Mouse (Mus musculus) heart, adult 2 months (tissue): Measurements from ENCODE around the gene Vstm4. TPM values are rescaled to one million over a fixed set of nuclear protein-coding genes. Genes with fewer than 3 reads are reported as not detected.
A peak's percentile ranks its signal among the peaks of the same experiment; 100 is the strongest.

Source experiments
- DNase-seq, 2 experiments: peaks; one replicate each; pipeline ENCODE4 v3.0.0; 2021
- H3K27ac ChIP-seq: fragments of 200-600 bp; 2 replicates; pipeline ENCODE4 v1.8.1; 2022
- H3K27me3 ChIP-seq: fragments of 200-500 bp; 2 replicates; pipeline ENCODE4 v1.6.1; 2012; ENCODE audit warnings: mild to moderate bottlenecking, low read length, inconsistent platforms, mixed read lengths; ENCODE audit not compliant: control insufficient read depth, insufficient read depth
- H3K36me3 ChIP-seq: fragments of 200-500 bp; 2 replicates; pipeline ENCODE4 v1.6.1; 2012; ENCODE audit warnings: low read length, inconsistent platforms; ENCODE audit not compliant: control insufficient read depth, insufficient read depth
- H3K4me1 ChIP-seq: fragments of 200-500 bp; 2 replicates; pipeline ENCODE4 v1.6.1; 2011; ENCODE audit warnings: low read length; ENCODE audit not compliant: control insufficient read depth, insufficient read depth
- H3K4me3 ChIP-seq: fragments of 200-600 bp; 2 replicates; pipeline ENCODE4 v1.8.1; 2022
- H3K79me2 ChIP-seq: fragments of 200-500 bp; replicated peaks from 2 replicates; pipeline ENCODE4 v1.6.1; 2012; ENCODE audit warnings: mild to moderate bottlenecking, inconsistent platforms, low read length, moderate library complexity, mixed read lengths; ENCODE audit not compliant: control insufficient read depth, insufficient read depth
- H3K9ac ChIP-seq: fragments of 200-500 bp; 2 replicates; pipeline ENCODE4 v1.6.1; 2012; ENCODE audit warnings: low read depth, mild to moderate bottlenecking, control low read depth, inconsistent platforms, low read length, mixed read lengths
- CTCF ChIP-seq: fragments of 200-600 bp; IDR thresholded peaks from 2 replicates; pipeline ENCODE4 v1.8.1; 2022; ENCODE audit warnings: antibody characterized with exemption, mild to moderate bottlenecking, moderate library complexity
- EP300 ChIP-seq: fragments of 200-500 bp; IDR thresholded peaks from 2 replicates; pipeline ENCODE4 v1.6.1; 2011; ENCODE audit warnings: low read depth, low read length, control low read depth; ENCODE audit not compliant: insufficient read depth
- POLR2A ChIP-seq: fragments of 200-500 bp; IDR thresholded peaks from 2 replicates; pipeline ENCODE4 v1.6.1; 2011; ENCODE audit warnings: mild to moderate bottlenecking, low read depth, low read length, control low read depth; ENCODE audit not compliant: insufficient read depth
- WGBS: fragments of 180-500 bp; shearing (Covaris S2); methylation state at CpG from one replicate; pipeline ENCODE4 v1.1.7; 2018; 5-methylcytosine and 5-hydroxymethylcytosine counted together
- intact Hi-C: fragments of 180-260 bp; cut with DNase I; formaldehyde crosslinking; loops from one replicate; pipeline ENCODE4 v1.15.1; 2025
- polyA plus RNA-seq: library from polyadenylated mRNA; depleted of rRNA; stranded (reverse); fragments of >200 nt; gene quantifications from 2 replicates; pipeline ENCODE4 v1.2.3, GENCODE M21; 2012
- total RNA-seq, 2 experiments: library from RNA; stranded (reverse); gene quantifications; 2 replicates each; pipeline ENCODE4 v1.2.3; 2021

Gene Vstm4
- total and polyA plus RNA-seq, 3 experiments, result 6.6 to 11.7 (median 9.2) TPM

DNA sequence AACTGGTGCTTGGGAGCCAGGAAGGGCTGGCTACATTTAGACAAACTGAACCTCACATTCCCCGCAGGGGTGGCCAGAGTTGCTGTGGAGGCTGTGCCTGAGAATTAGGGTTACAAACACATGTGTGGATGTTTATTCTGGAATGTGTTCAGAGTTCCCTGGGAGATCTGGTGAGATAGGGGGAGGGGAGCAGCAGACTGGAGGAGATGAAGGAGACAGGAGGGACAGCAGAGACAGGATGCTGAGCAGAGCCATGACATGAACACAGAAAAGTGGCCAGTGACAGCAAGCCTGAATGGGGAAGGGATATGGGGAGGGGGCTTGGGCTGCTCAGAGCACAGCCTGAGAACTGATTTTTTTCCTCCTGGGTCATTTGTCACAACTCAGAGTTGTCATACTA lies 37.3 kb upstream of the Vstm4 start:
- H3K4me1 ChIP-seq, result no peaks in the 10 kb centered on the region
- no peak for DNase-seq
- H3K36me3 ChIP-seq, result no peaks in the 10 kb centered on the region
- 70% methylated on average over 1 of the region's 1 CpGs for WGBS
- H3K9ac ChIP-seq, result no peak overlapping the region
- no peaks in the 10 kb centered on the region for H3K79me2 ChIP-seq
- intact Hi-C loops, result no loop called here
- no peak overlapping the region for H3K27ac ChIP-seq
- TF ChIP-seq EP300 (no peak), POLR2A (no peak), CTCF (no peak)
- no peaks in the 10 kb centered on the region for H3K27me3 ChIP-seq
- H3K4me3 ChIP-seq, result no peak overlapping the region

DNA sequence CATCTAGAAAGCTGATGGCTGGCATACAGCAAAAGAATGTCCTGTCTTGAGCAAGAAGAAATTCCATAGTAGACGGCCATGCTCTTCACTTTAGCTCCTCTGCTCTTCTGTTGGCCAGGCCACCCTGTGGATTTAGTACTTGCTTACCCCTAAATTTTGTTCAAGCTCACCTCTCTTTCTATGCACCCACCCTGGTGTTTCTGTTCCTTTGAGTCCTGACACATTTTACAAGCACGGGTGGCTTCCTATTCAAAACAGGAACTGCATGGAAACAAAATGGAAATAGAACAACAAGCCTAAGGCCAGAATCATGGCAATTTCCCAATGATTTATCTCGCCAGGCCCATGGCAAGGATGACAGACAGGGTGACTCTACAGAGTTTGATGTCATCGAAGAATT lies 33.7 kb upstream of the Vstm4 start:
- H3K9ac ChIP-seq, result no peak overlapping the region
- no peaks in the 10 kb centered on the region for H3K36me3 ChIP-seq
- no peaks in the 10 kb centered on the region for H3K27me3 ChIP-seq
- H3K4me3 ChIP-seq, result no peak overlapping the region
- peaks cover 7% of the 10 kb centered on the region; the same call in 1 of the 2 replicates for H3K4me1 ChIP-seq
- TF ChIP-seq POLR2A (no peak), EP300 (no peak), CTCF (no peak)
- WGBS, result 70% methylated on average over 4 of the region's 4 CpGs
- DNase-seq, result no peak
- H3K79me2 ChIP-seq, result no peaks in the 10 kb centered on the region
- intact Hi-C loops, result no loop called here
- no peak overlapping the region for H3K27ac ChIP-seq

DNA sequence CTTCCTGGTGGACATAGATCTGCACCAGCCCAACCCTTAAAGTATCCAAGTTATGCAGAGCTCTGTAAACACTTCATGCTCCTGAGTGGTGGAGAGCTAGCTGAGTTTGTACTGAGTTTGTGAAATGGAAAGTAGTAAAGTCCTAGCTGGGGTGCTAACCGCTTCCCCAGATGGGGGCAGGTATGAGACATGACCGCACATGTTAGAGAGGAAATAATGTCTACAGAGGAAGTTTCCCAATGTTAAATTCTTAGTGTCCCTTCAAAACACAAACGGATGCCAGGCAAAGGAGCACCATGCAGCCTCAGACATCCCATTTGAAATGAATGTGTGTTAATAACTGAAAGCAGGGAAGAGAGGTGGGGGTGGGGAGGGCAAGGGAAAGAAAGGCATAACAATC lies 32.7 kb upstream of the Vstm4 start:
- no peak overlapping the region for H3K9ac ChIP-seq
- intact Hi-C loops, result no loop called here
- no peak overlapping the region for H3K4me3 ChIP-seq
- TF ChIP-seq EP300, result no peak
- TF ChIP-seq CTCF, result no peak
- TF ChIP-seq POLR2A, result no peak
- no peaks in the 10 kb centered on the region for H3K79me2 ChIP-seq
- H3K4me1 ChIP-seq, result peaks cover 13% of the 10 kb centered on the region; the same call in 1 of the 2 replicates
- no peaks in the 10 kb centered on the region for H3K27me3 ChIP-seq
- no peaks in the 10 kb centered on the region for H3K36me3 ChIP-seq
- WGBS, result 70% methylated on average over 3 of the region's 3 CpGs
- no peak for DNase-seq
- no peak overlapping the region for H3K27ac ChIP-seq

DNA sequence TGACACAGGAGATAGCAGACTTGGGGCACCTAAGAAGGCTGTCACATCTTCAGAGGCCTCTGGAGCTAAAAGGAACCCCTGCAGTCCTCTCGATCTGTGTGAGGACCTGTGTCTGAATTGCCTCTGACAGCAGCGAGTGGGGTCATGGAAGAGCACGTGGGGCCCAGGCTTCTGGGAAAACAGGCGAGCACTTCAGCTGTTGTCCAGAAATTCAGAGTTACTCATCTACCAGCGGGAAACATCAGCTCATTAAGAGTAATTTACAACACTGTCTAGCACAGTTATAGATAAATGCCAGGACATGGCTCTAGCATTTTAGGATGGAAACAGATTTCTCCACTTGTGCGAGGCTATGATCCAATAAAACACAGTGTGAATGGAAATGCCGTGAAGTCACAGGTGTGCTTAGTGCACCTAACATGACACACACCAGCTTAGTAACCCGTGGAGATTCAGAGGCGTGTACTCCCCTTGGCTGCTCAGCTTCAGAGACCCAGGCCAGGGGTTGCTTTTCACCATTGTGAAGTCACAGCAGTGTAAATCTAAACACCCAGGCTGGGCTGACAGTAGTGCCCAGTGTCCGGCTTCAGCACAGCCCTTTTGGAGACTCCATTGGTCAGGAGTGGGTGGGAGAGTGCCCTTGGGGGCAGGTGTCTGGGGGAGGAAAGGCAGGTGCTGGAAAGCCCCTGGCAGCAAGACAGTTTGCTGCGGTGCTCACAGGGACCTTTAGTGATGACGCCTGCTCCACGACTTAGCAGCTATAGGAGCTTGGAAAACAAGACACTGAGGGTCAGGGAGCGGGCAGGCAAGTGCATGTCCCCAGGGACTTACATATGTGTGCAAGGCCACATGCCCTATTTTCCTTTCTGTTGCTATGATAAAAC lies 32.0 kb upstream of the Vstm4 start:
- DNase-seq, result no peak
- no peak overlapping the region for H3K9ac ChIP-seq
- no peaks in the 10 kb centered on the region for H3K79me2 ChIP-seq
- no peak overlapping the region for H3K27ac ChIP-seq
- TF ChIP-seq EP300, result no peak
- no peak for TF ChIP-seq POLR2A
- TF ChIP-seq CTCF, result no peak
- H3K4me1 ChIP-seq, result peaks cover 13% of the 10 kb centered on the region; the same call in 1 of the 2 replicates
- intact Hi-C loops, result no loop called here
- H3K27me3 ChIP-seq, result no peaks in the 10 kb centered on the region
- H3K36me3 ChIP-seq, result no peaks in the 10 kb centered on the region
- 79% methylated on average over 14 of the region's 14 CpGs for WGBS
- H3K4me3 ChIP-seq, result no peak overlapping the region

- WGBS, result 26% methylated on average over 11 of the region's 11 CpGs
- Histone ChIP-seq H3K27ac (no peak overlapping the region), H3K4me1 (peaks cover 13% of the 10 kb centered on the region; the same call in 1 of the 2 replicates), H3K36me3 (no peaks in the 10 kb centered on the region), H3K27me3 (no peaks in the 10 kb centered on the region), H3K9ac (no peak overlapping the region), H3K4me3 (no peak overlapping the region), H3K79me2 (no peaks in the 10 kb centered on the region)
- intact Hi-C loops, result no loop called here
- DNase-seq, result peak; percentile 51 to 52
- TF ChIP-seq EP300, result no peak
- no peak for TF ChIP-seq POLR2A
- no peak for TF ChIP-seq CTCF
These were observed 31.0 kb upstream of the Vstm4 start for GRCm38 (mm10) chr14:32825426-32826032.

DNA sequence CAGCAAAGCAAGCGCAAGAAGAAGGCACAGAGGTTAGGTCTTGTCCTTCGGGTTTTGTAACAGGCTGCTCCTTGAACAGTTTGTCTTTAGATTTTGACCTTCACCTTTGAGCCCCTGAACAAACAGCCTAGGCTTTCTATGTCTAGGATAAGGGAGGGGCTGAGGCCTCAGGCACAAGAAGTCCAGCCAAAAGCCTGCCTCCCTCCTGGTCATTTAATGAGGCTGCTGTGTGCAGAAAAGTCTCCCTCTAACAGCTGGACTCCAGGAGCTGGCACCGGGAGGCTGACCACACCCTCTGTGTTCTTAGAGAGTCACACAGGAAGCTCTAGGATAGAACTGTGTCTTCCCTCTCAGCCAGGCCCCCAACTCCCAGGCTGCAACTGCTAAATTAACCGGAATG lies 29.4 kb upstream of the Vstm4 start:
- H3K4me1 ChIP-seq, result peaks cover 13% of the 10 kb centered on the region; the same call in 1 of the 2 replicates
- H3K36me3 ChIP-seq, result no peaks in the 10 kb centered on the region
- no peaks in the 10 kb centered on the region for H3K27me3 ChIP-seq
- H3K9ac ChIP-seq, result no peak overlapping the region
- peak; percentile 63 to 64 for DNase-seq
- TF ChIP-seq POLR2A (no peak), CTCF (no peak)
- 55% methylated on average over 4 of the region's 4 CpGs for WGBS
- no peak overlapping the region for H3K27ac ChIP-seq
- intact Hi-C loops, result no loop called here
- H3K79me2 ChIP-seq, result no peaks in the 10 kb centered on the region
- H3K4me3 ChIP-seq, result no peak overlapping the region
